Mouse (Mus musculus) frontal cortex, adult 2 months (tissue): Measurements from ENCODE around the gene Sgk1. TPM values are rescaled to one million over a fixed set of nuclear protein-coding genes. Genes with fewer than 3 reads are reported as not detected.
"Not testable (repeated sequence)": the region's sequence is repeated elsewhere in the genome, so short reads cannot be mapped to it uniquely, and the experiment has no call there.

ENCODE experiments used
- DNase-seq, 2 experiments: peaks; one replicate each; pipeline ENCODE4 v3.0.0; 2022; ENCODE audit warnings: low spot score in 1 of 2; ENCODE audit errors: extremely low spot score in 1 of 2
- polyA plus RNA-seq: library from polyadenylated mRNA; depleted of rRNA; stranded (reverse); fragments of >200 nt; gene quantifications from 2 replicates; pipeline ENCODE4 v1.2.3, GENCODE M21; 2012

The Sgk1 gene
- polyA plus RNA-seq, 1 experiment, result 42.8 TPM

DNA sequence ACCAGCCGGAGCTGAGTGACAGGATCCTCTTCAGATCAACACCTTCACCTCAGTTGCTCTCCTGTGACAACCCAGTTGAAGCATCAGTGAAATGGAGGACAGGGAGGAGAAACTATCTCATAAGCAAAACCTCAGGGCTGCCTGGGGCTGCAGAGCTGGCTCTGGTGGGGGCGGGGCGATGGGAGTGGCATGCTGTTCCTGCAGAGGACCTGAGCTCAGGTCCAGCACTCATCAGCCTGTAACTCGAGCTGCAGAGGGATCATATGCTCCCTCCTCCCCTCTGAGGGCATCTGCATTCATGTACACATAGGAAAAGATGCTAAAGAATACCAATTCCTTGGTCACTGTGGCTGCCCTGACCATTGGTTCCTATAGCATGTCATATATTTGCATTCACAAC, 15.5 kb upstream of the Sgk1 start:
- no peak for DNase-seq

DNA sequence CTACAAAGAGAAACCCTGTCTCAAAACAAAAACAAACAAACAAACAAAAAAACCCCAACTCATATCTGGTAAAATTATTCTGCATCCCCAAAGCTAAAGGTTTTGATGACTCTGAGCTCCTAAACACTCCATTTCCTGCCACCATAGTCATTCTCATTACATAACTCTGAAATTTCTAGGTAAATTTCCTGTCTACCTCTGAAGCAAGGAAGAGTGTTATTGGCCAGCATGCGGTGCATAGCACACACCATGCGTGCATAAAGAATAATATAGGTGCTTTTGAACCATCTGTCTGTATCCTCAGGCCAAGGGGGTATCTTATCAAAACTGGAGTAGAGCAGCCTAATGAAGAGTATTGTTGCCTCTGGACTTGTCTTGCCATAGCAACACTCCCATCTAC, 13.8 kb upstream of the Sgk1 start:
- DNase-seq, result no peak

DNA sequence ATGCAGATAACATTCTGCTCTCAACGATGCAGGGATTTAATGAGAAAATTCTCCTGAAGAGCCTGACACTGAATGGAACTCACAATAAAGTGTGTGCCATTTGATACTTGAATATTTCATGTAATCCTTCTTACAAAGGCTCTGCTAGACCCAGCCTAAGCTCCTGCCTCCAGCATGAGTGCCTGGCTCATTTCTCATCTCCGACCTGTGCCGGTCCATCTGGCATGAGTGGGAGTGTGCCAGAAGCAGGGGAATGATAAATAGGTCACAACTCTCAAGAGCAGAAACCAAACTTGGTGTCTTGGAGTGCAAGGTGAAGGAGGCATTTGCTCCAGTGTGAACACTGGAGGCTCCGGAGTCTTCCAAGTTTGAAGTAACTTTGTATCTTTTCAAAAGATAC, 13.4 kb upstream of the Sgk1 start:
- DNase-seq, result no peak

DNA sequence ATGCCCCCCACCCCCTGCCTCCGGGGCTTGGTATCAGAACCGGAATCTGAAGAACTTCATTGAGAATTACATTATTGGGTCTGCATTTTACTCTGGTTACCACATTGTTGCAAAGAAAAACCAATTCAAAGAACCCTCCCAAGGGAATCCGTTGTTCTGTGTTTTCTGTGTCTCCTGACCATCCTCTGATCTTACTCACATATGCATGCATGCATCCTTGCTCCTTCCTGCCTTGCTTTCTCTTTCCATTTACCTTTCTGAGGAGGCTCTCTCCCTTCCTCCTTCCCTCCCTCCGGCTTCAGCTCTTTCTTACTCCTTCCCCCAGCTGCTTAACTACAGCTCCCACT, 174 bp upstream of the Sgk1 start:
- DNase-seq, result no peak

DNA sequence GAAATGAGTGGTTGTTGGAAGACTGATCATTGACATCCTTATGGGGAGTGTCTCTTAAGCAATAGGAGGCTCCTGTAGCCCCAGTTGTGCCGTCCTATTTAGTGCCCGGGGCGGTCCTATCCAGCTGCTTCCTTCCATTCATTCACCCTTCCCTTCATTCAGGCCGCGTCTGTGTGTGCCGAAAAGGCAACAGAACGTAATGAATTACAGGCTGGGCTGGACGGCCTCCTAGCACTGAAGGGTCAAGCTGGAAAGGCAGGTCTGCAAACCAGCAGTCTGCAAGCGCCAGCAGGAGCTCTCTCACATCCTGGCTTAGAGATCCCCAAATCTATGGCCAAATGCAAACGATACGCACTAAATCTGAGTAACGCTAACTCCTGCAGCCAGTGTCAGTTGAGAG, 1.6 kb downstream of the Sgk1 start:
- DNase-seq, result no peak

DNA sequence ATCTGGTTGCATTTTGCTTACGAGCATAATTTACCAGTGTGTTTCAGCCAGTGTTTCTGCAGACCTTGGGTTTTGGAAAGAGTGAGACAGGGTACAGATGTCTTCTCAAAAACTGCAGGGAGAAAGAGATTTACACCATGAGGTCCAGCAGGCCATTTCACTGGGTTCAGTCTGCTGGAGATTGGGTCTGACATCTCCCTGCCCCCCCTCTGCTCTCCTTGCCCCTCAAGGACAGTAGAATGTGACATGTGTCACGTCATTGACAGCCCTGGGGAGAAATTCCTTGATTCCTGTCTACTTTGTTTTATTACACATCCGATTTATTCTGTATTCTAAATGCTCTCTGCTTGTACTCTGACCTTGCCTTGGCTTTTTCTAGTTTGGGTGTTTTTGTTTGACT, 2.5 kb downstream of the Sgk1 start:
- no peak for DNase-seq

DNA sequence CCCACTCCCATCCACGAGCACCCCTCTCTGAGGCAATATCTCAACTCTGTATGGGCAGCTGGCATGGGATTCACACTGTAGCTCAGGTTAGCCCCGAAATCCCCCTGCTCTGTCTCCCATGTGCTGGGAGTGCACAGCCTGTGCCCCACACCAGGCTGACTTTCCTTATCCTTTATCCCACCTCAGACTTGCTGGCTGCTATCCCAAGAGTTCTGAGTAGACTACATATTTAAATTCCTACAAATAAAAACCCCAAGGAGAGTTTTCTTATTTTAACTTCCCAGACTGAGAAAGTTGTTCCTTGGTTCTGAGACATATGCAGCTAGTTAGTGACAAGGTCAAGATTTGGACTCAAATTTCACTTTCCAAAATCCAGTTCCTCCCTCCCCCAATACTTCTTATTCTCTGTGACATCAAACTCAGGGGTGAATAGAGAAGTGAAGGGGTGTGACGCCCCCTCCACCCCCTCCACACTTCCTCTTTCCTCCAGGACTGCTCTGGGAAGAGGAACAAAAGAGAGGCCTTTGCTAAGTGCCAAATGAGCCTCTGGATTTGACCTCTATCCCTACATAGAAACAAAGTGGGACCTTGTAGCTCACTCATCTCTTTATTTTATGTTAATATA, 7.3 kb downstream of the Sgk1 start:
- no peak for DNase-seq

DNA sequence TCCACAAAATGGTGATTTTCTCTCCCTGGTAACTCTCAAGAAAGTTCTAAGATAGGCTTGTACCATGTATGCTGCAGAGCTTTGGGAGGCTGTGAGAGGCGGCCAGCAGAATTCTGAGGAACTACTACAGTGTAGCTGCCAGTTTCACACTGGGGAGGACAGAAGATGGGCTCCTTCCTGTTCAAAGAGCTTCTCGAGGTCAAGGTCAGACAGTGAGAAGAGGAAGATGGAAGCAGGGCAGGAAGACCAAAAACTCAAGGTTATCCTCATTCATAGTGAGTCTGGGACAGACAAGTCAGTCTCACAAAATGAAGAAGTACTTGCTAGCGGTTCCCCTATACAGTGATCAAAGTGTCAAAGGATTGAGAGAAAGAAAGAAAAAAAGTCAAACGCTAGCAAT, 8.3 kb downstream of the Sgk1 start:
- DNase-seq, result no peak

DNA sequence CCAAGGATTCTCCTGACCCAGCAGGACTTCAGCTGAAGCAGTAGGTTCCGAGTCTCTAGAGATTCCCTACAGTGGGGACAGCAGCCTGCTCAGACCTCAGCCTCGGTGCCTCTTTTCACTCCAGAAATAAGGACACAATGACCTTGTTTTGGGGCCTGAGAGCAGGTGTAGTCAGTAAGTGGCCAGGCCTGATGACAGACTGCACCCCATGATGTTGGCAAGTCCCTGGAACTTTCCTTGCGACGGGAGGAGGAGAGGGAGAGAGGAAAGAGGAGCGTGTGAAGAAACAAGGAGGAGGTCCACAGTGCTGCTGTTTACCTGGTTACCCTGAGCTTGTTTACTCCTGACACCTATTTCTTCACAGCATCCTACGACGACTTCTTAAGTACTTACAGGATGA, 9.5 kb downstream of the Sgk1 start:
- DNase-seq, result no peak

DNA sequence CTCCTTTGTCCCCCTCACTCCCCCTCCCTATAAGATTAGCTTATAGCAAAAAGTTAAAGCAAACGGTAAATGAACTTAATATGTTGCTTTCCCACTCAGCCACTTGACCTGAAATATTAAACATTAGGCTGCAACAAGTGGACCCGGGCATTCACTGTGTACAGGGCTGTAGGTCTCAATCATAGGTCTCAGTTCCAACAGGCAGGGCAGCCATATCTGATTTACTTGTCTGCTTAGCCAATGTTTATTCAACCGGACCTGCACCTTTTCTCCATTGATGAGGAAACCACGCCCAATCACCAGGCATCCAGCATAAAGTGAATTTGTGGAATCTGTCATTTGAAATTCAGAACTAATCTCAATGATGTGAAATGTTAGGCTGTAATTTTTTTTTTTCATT, 10.1 kb downstream of the Sgk1 start:
- DNase-seq, result no peak

DNA sequence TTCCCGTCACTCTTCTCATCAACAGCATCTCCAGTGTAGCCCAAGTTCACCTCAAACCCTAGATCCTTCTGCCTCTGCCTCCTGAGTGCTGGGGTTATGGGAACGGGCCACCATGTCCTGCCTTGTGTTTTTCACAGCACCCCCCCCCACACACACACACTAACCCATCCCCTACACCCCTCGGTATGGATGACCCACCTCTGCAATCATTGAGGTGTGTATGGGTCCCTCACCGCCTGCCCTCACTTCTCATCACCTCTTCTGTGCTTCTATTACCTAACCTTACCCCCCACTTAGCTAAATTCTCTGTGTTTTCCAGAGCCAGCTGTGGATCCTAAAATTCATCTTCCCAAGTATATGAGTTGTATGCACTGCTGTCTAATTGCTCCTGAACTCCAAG, 16.4 kb downstream of the Sgk1 start:
- no peak for DNase-seq

DNA sequence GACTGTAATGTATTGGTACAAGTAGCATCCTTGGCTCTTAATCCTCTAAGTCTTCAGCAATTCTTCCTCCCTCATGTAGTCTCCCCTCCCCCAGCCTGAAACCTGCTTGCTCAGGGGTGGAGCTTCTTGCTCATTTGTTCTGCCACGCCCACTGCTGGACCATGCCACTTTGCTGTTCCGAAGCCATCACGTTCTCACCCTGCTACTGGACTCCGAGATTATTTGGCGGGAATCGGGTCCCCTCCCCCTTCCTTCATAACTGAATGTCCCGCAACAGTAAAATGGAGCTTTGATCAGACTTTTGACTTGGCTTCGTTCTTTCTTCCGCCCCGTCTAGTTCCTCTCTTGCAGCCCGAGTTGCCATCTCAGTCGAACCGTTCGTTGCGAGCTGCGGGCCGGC, 16.9 kb downstream of the Sgk1 start:
- DNase-seq, result not testable (repeated sequence)

DNA sequence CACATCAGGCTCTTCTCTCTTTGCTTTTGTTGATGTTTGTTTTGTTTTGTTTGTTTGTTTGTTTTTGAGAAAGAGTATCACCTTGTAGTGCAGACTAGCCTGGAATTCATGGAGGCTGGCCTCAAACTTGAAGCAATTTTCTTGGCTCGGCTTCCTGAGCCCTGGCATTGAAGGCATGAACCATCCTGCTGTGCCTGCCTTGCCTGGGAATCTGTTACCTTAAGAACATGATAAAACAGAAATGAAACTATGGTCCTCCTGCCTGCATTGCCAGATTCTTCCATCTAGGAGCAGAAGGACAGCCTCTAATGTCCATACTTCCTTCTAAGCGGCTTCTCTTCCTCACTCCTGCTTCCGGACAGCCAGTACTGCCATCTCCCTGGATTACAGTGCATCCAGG, 17.4 kb downstream of the Sgk1 start:
- DNase-seq, result no peak

DNA sequence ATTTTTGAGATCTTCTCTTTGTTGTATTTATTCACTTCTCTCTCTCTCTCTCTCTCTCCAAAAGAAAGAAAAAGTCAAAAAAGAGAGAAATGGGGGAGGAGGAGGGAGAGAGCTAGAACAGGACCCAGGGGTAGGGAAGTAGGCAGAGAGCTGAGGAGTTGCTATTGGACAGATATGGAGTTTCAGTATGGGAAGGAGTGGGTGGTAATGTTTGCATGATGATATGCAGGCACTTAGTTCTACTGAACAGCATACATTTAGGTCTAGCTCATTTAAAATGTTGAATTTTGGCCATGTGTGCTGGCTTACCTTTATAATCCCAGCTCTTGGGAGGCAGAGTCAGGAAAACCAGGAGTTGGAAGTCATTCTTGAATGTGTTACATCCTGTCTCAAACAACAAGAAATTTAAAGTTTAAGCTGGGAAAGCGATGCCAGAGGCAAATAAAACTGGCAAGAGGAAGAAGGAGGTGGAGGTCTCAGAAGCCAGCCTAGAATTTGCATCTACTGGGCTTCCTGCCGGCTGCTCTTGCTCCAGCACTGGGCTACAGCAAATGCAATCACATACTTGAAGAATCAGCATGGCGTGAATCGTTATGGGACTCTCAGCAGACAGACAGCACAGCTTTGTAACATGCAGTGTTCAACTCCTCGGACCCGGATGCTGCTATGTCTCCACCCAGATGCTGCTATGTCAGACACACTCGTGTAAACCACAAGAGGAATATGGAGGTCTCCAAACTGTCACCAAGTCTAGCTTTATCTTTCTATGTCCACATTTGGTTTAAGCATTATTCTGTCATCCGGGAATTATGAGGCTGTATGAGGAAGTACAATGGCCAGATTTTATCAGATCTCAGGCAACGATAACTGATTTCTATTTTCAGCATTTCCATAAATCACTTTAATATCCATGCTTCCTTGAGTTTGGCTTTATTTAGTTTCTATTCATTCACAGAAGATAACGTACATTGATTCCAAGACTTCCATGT, 20.5 kb downstream of the Sgk1 start:
- DNase-seq, result peak in 1 of 2 experiments; percentile 29

DNA sequence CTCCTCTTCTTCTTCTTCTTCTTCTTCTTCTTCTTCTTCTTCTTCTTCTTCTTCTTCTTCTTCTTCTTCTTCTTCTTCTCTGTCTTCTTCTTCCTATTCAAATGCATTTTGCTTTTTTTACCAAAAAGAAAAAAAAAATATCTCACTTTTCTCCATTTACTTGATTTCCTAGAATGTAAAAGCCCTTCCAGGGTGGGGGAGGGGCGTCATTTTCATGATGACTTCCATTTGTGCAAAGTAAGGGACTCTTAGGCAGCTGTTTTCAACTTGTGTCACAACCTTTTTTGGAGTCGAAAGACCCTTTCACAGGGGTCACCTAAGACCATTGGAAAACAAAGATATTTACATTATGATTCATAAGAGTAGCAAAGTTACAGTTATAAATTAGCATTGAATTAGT, 22.2 kb downstream of the Sgk1 start:
- DNase-seq, result no peak

DNA sequence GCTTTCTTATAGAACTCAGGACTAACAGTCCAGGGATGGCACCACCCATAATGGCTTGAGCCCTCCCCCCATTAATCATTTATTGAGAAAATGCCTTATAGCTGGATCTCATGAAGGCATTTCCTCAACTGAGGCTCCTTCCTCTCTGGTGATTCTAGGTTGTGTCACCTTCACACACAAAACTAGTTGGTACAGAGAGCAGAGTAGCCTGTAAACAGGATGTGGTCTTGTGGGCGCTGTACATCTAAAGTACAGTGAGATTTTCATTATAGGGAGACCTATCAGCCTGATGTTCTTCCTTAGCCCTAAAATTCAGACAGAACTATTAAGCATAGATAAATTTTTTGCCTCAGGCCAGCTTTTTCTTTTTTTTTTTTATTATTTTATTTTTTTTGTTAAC, 23.6 kb downstream of the Sgk1 start:
- DNase-seq, result no peak

DNA sequence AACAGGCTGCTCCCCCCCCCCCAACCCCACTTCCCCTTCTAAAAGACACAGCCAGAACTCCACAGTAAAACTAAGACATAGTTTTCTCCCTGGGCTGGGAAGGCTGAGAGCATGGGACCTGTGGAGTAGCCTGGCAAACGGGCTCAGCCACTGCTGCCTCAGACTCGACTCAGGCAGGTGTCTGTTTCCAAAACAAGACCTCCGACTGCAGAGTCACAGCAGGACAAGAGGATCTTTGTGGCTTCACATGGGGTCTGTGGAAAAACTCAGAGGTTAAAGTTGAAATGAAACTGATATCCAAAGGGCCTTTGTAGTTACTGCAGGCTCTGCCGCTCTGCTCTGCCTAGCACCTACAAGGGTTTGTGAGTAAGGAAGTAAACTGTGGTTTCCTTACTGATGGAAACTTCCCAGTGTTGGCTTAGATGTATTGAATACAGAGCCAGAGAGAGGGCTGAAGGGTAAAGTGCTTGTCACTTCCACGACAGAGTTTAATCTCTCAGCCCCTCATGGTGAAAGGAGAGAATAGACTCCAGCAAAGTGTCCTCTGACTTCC, 25.0 kb downstream of the Sgk1 start:
- no peak for DNase-seq

DNA sequence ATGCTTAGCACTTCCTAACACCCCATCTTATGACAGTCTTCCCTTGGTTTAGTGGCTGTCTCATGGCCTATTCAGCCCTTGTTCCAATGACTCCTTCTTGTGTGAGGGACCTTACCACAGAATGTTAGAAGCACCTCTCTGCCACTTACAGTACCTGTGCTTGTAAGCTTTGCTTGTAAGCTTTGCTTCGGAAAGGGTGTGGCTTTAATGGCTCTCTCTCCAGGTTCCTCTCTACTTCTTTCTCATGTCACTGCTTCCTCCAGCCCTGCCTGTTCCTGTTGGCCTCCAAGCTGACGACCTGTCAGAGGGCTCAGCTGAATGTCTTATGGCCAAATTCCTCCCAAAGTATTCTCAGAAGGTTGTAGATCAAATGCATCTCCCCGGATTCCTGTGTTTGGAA, 25.8 kb downstream of the Sgk1 start:
- no peak for DNase-seq

DNA sequence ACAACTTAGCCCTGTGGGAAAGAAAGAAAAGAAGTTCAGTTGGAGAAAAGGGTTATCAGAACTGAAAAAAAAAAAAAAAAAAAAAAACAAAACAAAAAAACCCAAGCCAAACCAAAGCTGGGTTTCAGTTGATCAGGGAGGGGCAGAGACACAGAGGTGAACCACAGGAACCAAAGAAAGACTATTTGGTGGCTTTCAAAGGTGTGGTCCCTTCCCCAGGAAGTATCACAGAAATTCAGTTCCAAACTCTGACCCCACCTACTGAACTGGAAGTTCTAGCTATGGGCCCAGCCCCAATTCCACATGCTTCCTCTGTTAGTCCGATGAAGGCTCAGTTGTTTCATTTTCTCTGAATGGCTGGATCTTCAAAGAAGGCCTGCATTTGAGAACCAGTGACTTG, 26.7 kb downstream of the Sgk1 start:
- DNase-seq, result no peak

DNA sequence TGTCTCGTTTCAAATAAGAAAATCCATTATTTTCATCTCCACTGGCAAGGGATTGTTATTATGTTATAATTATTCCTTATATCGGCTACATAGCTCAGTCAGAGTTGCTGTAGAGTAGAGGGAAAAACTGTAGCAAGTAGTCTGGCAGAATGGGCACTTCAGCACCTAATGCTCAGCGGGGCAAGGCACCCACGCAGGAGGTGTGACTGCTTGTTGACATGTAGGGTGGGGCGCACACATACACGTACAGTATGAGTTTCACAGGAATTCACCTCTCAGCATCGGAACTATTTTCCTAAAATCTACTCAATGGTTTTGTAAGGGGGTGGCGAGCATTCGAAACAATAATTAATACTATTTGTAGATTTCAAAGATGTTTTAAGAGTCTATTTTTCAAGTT, 28.4 kb downstream of the Sgk1 start:
- DNase-seq, result no peak

DNA sequence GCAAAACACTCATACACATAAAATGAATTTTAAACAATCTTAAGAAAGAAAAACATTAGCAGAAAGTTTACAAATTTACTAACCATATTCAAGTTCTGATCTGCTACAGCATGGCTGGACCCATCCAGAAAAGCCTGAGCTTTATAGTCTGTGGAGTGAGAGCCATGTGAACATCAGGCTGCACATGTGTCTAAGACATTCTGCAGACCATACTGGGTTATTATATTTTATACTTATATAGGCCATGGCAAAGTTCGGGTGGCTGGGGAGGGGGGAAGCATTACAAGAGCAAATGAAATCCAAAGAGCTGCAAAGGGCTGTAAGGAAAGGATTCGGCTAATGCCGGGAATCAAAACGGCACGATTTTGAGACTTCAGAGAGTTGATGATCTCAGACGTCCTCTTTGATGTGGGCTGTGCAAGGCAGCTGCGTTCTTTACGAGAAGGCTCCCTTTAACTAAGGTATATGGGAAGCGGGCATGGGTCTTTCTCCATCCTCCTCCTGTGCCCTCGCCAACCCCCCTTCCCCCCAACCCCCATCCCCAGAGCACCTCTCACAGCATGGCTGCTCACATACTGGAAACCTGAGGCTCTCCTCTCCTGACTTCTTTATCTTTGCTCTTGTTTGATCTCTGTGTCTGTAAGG, 29.4 kb downstream of the Sgk1 start:
- DNase-seq, result no peak

DNA sequence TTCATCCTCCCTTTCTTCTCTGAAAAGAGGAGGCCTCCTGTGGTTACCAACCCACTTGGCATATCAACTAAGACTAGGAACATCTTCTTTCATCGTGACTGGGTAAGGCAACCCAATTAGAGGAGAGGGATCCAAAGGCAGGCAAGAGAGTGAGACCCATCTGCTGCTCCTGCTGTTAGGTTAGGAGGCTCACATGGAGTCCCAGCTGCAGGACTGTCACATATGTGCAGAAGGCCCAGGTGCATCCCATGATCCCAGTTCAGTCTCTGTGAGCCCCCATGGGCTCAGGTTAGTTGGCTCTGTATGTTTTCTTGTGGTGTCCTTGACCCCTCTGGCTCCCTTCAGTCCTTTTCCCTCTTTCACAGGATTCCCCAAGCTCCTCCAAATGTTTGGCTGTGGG, 32.8 kb downstream of the Sgk1 start:
- no peak for DNase-seq
